8 mouse cellular contexts compared by ENCODE assay signal in the genomic region with DNA sequence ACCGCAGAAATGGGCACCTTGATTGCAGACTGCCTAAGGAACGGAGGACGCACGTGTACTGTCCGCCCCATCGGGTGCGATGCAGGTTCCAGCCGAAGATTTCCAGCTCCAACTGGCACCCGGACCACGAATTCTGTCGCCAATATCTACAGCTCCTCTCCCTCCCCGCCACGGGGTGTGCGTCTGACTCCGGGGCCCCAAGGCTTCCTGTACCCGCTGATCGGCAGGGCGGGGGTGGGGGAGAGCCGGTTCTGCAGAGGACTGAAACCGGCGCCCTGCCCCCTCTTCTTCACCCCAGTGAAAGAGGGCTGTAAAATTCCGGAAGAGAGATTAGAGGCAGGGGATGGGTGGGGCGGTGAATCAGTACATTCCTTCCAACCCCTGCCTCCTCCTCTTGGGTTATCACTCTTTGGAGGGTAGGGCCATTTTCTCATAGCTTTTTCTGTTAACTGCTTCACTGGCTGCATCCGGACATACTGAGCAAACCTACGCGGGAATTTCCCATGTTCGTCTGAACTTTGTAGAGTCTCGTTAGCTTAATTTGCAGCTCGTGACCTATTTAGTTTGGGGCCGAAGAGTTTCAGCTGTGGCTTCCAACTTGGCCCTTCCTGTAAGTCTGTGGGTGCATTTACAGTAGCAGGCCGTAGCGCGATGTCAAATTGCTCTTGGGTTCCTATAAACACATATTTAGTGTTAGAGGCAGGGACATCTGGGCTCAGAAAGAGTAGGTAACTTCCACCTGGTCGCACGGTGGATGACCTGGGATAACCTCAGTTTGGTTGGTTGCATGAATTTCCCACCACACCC. TPM values are rescaled to one million over a fixed set of nuclear protein-coding genes. Genes with fewer than 3 reads are reported as not detected.
A peak's percentile ranks its signal among the peaks of the same experiment; 100 is the strongest.
DNase-seq lines count a peak whose midpoint lies in the region; ATAC-seq and TF ChIP-seq lines count a peak whose summit lies in the region.

Gene Ptp4a2, plus strand, starts transcription at position 422 of the 807 bp plus-strand sequence.

- no peak within 1 kb of the TSS for H3K27ac ChIP-seq in forebrain, embryonic 11.5 days (ENCODE audit: low read depth, low read length)
- no peak within 1 kb of the TSS for H3K27ac ChIP-seq in neural tube, embryonic 14.5 days (ENCODE audit: low read depth, low read length)

- H3K4me3 ChIP-seq in forebrain, embryonic 11.5 days (ENCODE audit: low read depth, low read length) = peak within 1 kb of the TSS; percentile 28
- H3K4me3 ChIP-seq in lung, adult 2 months (replicated peaks; ENCODE audit: extremely low read depth, low read depth, low read length) = peak within 1 kb of the TSS; percentile 45
- H3K4me3 ChIP-seq in neural tube, embryonic 14.5 days (ENCODE audit: low read depth, low read length) = peak within 1 kb of the TSS; percentile 22

- peaks cover 3% of the 10 kb centered on the region; the same call in 1 of the 2 replicates for H3K27me3 ChIP-seq in forebrain, embryonic 11.5 days (ENCODE audit: control insufficient read depth, insufficient read depth, low read length)
- H3K27me3 ChIP-seq in neural tube, embryonic 14.5 days (ENCODE audit: control insufficient read depth, insufficient read depth, low read length) = no peaks in the 10 kb centered on the region

- DNase-seq in A20 (ENCODE audit: low read depth, low spot score) = peak; percentile 94
- peak; percentile 53 to 54 for DNase-seq in adrenal gland, adult 18-20 months (ENCODE audit: low spot score in 2 of 2)
- peak; percentile 62 for DNase-seq in forebrain, embryonic 11.5 days (ENCODE audit: low spot score)
- DNase-seq in heart, postnatal 25 days (ENCODE audit: low spot score) = peak; percentile 64
- DNase-seq in large intestine, adult 2 months (ENCODE audit: low read depth, low spot score) = peak; percentile 78
- DNase-seq in lung, adult 2 months = peak; percentile 74
- DNase-seq in thymus, postnatal 4 days = peak; percentile 92

- H3K4me1 ChIP-seq in forebrain, embryonic 11.5 days (replicated peaks; ENCODE audit: control insufficient read depth, insufficient read depth, low read length) = 0 out of 2 replicates have a peak, but pooled peaks cover 2% of the 10 kb centered on the region
- no peaks in the 10 kb centered on the region for H3K4me1 ChIP-seq in lung, adult 2 months (ENCODE audit: control insufficient read depth, insufficient read depth, low read length)
- H3K4me1 ChIP-seq in neural tube, embryonic 14.5 days (ENCODE audit: control insufficient read depth, insufficient read depth, low read length) = no peaks in the 10 kb centered on the region

- whole genome bisulfite sequencing in forebrain, embryonic 11.5 days = 17% methylated on average over 35 of the region's 35 CpGs
- WGBS in large intestine, adult 2 months = 3% methylated on average over 35 of the region's 35 CpGs
- WGBS in lung, adult 2 months = 5% methylated on average over 35 of the region's 35 CpGs
- 8% methylated on average over 35 of the region's 35 CpGs for WGBS in neural tube, embryonic 14.5 days

- no peaks in the 10 kb centered on the region for H3K36me3 ChIP-seq in forebrain, embryonic 11.5 days (ENCODE audit: control insufficient read depth, insufficient read depth, low read length)
- H3K36me3 ChIP-seq in neural tube, embryonic 14.5 days (ENCODE audit: control insufficient read depth, insufficient read depth, low read length) = no peaks in the 10 kb centered on the region

- intact Hi-C loops in heart, postnatal 25 days (cut with DNase I) = no loop called here

- no peak for TF ChIP-seq CTCF in lung, adult 2 months (IDR thresholded peaks at IDR 0.05; ENCODE audit: insufficient read depth, low read length)

- no peaks in the 10 kb centered on the region for H3K9me3 ChIP-seq in forebrain, embryonic 11.5 days (ENCODE audit: control insufficient read depth, low read length)
- no peaks in the 10 kb centered on the region for H3K9me3 ChIP-seq in neural tube, embryonic 14.5 days (ENCODE audit: control insufficient read depth, low read length)

- TF ChIP-seq POLR2A in lung, adult 2 months (IDR thresholded peaks at IDR 0.05; ENCODE audit: borderline replicate concordance, extremely low read depth, low read depth, low read length) = peak; percentile 55; the same call in 1 of the 2 replicates

- H3K4me2 ChIP-seq in forebrain, embryonic 11.5 days (ENCODE audit: low read depth, low read length, severe bottlenecking) = peak within 1 kb of the TSS; percentile 54
- H3K4me2 ChIP-seq in neural tube, embryonic 14.5 days (ENCODE audit: low read depth, low read length) = peak within 1 kb of the TSS; percentile 51

- no peak for ATAC-seq in forebrain, embryonic 11.5 days (replicated peaks; ENCODE audit: low FRiP score)
- no peak for ATAC-seq in neural tube, embryonic 14.5 days (ENCODE audit: low read depth)

- H3K9ac ChIP-seq in forebrain, embryonic 11.5 days (ENCODE audit: low read length) = peak within 1 kb of the TSS; percentile 58
- peak within 1 kb of the TSS; percentile 32; the same call in 1 of the 2 replicates for H3K9ac ChIP-seq in neural tube, embryonic 14.5 days (replicated peaks; ENCODE audit: low read depth, low read length)

RNA-seq across cellular contexts. Expression of gene Ptp4a2, which starts in this region (rescaled TPM):
- 100 to 1,000 TPM; 291 to 386 TPM for total RNA-seq in adrenal gland, adult 18-20 months (2021)
- polyA plus RNA-seq in forebrain, embryonic 11.5 days (2014; fragmentation: Nextera tagmentation; extraction: Ambion mirVana) = 355 and 395 TPM in 2 replicates
- total RNA-seq in heart, postnatal 25 days (2021) = 100 to 1,000 TPM; 192 to 205 TPM
- polyA plus RNA-seq in large intestine, adult 2 months (2012; rRNA removed) = 37.8 and 39.6 TPM in 2 replicates
- 40.3 and 50.2 TPM in 2 replicates for polyA plus RNA-seq in lung, adult 2 months (2012; rRNA removed)
- 163 and 234 TPM in 2 replicates for polyA plus RNA-seq in neural tube, embryonic 14.5 days (2014; fragmentation: Nextera tagmentation; extraction: Ambion mirVana)
